Mouse (Mus musculus) right cerebral cortex, adult 18-20 months (tissue): ENCODE results near the gene Mapk1ip1l.

ENCODE experiments used
- DNase-seq: peaks from one replicate; pipeline ENCODE4 v3.0.0; 2022; ENCODE audit warnings: mixed read lengths

Gene Mapk1ip1l

DNA sequence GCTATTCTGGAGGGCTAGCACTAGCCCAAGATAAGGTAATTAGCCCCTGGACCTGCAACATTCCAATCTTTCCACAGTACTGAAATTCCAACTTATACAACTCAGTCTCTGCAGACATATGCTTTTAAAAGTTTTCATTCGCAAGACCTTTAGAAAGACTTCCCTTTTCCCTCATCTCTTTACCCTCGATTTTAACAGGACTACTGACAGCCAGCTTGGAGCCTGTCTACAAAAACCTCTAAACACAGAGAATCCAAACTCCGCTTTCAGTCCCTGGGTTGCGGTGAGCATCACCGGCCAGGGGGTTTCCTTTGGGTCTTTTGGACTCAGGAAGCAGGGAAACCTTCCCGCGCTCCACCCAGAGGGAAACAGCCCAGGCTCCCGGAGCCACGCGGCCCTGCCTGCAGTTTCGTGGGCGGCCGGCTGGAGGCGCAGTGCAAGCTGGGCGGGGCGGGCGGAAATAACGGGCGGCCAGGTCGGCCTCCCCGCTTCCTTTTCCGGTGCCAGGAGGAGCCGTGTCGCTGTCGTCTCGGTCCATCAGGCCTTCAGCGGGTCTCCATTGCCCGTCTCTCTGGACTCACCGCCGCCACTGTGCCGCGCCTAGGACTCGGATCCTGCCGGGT, at the start of gene Mapk1ip1l:
TSS of gene Mapk1ip1l (plus strand) at position 482 of the 623 bp plus-strand sequence.
- DNase-seq, result peak; percentile 89

DNA sequence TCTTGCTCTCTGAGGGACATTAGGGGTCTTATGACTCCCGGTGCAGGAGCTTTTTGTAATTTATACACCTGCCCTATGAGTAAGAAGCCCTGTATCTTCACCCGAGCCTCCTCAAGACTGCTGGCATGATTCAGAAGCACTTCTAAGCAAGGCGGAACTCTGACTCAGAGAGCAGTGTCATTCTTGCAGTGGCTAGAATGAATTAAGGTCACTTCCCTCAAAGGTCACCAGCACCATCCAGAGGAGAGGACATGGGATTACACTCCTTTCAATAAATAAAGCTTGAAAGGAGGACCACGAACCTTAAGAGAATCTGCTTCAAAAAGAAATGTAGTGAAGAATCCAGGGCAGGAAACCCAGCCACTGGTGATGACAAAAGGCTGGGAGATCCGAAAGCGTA, 48.2 kb upstream of the Mapk1ip1l start:
- no peak for DNase-seq

- DNase-seq, result peak; percentile 42
Measured at GRCm38 (mm10) chr14:47264866-47265265, 33.2 kb upstream of the Mapk1ip1l start.

DNA sequence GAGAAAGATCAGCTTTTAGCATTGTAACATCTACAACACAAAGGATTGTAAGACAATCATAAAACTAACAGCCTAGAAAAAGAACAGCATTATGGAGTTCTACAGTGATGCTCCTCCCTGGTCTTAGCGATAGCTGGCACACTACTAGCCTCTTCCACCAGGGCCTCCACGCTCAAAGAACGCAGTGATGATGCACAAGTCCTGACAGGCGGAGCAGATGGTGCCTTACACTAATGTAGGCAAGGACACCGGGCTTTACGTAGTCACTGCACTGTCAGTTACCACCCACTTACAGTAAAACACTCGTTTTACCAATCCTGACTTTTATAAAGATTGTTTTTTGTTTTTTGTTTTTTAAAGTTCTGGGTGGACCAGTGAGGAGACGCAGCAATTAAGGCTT, 32.2 kb upstream of the Mapk1ip1l start:
- DNase-seq, result peak; percentile 34

DNA sequence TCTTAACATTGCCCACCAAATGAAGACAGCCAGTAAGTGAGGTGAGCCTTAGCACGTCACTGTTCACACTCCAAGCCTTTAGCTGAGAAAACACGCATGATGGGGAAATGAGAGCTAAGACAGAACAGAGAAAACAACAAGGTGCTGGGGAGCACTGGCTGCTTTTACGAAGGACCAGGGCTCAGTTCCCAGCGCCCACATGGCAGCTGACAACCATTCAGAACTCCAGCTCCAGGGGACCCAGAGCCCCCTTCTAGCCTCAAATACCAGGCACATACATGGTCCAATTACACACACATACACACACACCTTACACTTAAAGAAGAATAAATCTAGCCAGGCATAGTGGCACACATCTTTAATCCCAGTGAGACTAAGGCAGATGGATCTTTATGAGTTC, 29.0 kb upstream of the Mapk1ip1l start:
- DNase-seq, result no peak

GRCm38 (mm10) chr14:47269706-47270105, 28.4 kb upstream of the Mapk1ip1l start:
- no peak for DNase-seq

- DNase-seq, result no peak
Measured at GRCm38 (mm10) chr14:47273751-47274150, 24.3 kb upstream of the Mapk1ip1l start.

DNA sequence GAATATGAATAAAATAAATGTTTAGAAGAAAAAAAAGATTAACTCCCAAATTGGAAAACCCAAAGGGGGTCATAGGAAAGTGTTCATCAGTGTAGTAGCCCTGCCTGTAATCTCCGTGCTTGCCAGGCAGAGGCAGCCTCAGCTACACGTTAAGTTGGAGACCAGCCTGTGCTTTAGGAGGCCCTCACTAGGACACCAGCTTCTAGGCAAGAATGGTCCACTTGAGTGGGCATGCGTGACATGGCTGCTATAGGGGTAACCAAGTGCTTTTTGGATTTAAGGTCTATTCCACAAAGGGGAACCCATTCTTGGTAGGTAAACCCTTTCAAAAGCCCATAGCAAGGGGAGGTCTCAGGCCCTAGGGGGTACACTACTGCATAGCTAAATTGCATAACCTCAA, 22.6 kb upstream of the Mapk1ip1l start:
- no peak for DNase-seq

DNA sequence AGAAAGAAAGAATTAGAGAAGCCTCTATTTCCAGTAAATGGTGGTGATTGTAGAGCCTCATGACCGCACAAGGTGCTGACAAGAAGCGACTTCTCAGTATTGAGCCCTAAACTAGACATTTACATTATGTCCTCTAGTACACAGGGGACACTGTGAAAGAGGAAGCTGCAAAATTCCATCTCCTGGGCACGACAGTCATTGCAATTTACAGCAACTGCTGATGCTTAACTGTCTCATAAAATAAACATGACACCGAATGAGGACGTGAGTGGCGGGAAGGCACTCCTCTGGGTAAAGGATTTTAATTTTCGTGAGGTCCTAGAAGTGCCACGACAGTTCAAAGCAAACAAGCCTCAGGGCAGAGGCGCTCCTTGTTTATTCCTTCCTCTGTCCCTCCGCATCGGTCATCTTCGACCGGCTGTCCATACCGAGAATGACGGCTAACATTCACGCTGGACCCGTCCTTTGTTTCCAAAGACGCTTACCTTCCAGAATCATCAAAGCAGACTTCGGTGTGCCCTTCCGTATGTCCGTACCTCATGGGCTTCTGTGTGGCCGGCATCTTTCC, 21.9 kb upstream of the Mapk1ip1l start:
- no peak for DNase-seq

- peak; percentile 96 for DNase-seq
Measured at GRCm38 (mm10) chr14:47276637-47277393, 21.3 kb upstream of the Mapk1ip1l start, which contains the start of the genes Wdhd1 and Socs4. Gene Wdhd1, minus strand, starts transcription at chr14:47276857. Gene Socs4, plus strand, starts transcription at chr14:47276931.

DNA sequence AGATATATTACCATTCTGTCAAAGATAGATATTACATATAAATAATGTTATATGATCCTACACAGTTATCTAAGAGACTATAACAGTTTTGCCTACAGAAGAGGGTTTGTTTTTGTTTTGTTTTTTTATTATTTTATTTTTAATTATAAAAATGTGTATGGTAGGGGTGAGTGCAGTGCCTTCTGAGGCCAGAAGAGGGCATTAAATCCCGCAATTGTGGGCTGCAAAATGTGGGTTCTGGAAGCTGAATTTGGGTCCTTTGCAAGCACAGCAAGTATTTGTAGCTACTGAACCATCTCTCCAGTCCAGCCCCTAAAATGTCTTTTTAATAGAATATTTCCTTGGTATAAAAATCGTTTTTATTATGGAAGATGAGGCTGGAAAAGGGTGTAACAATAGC, 19.0 kb upstream of the Mapk1ip1l start:
- DNase-seq, result no peak

- no peak for DNase-seq
Measured at GRCm38 (mm10) chr14:47281535-47281934, 16.5 kb upstream of the Mapk1ip1l start.

- peak; percentile 28 for DNase-seq
Measured at GRCm38 (mm10) chr14:47283568-47283967, 14.5 kb upstream of the Mapk1ip1l start.

- no peak for DNase-seq
Measured at GRCm38 (mm10) chr14:47285271-47285670, 12.8 kb upstream of the Mapk1ip1l start.

GRCm38 (mm10) chr14:47286215-47286614, 11.9 kb upstream of the Mapk1ip1l start:
- DNase-seq, result no peak

DNA sequence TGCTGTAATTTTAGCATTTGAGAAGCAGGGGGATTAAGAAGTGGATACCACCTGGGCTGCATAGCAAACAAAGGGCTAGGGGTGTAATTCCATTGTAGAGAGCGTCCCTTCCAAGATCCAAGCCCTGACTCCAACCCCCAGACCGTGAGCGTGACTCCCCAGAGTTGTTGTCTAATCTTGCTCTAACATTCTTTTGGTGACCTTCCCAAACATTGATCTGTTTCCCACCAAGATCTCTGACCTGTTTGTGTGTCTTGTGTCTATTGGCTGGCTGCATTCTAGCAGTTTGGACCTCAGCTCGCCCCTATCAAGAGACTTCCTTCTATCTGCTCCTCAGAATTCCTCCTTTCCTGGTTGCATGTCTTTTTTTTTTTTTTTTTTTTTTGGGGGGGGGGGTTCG, 11.0 kb upstream of the Mapk1ip1l start:
- DNase-seq, result no peak

GRCm38 (mm10) chr14:47291772-47292171, 6.3 kb upstream of the Mapk1ip1l start:
- no peak for DNase-seq

DNA sequence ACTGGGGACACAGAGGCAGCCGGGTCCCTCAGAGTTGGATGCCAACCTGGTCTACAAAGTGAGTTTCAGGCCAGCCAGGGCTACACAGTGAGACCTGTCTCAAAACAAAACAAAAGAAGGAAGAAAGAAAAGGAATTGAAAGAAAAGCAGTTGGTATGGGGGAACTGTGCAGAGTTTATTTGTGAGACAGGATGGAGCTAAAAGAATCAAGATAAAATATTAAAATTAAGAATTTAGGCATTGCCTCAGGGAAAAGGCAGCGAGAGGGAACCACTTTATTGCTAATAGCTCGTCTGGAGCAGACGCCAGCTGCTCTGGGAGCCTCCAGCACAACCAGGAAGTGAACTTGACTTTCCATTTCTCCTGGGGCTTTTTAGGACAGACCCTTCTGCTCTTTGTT, 3.9 kb upstream of the Mapk1ip1l start:
- DNase-seq, result no peak

DNA sequence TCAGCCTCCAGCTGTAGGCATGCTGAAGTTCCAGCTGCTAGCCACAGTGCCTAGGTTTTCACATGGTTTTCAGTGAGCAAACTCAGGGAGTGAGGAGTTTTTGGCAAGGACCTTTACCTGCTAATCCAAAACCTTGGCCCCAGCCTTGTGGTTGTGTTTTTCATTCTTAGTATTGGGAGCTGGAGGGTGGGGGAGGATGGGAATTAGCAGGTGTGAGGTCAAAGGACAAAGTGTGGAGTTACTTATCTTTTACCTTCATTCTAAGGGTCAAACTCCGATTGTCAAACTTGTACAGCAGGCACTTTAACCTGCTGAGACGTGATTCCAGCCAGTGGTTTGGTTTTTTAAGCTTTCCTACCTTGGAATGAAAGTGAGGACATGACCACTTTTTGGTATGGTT, 1.8 kb upstream of the Mapk1ip1l start:
- DNase-seq, result no peak

- no peak for DNase-seq
Measured at GRCm38 (mm10) chr14:47298408-47298792, 334 bp downstream of the Mapk1ip1l start.

DNA sequence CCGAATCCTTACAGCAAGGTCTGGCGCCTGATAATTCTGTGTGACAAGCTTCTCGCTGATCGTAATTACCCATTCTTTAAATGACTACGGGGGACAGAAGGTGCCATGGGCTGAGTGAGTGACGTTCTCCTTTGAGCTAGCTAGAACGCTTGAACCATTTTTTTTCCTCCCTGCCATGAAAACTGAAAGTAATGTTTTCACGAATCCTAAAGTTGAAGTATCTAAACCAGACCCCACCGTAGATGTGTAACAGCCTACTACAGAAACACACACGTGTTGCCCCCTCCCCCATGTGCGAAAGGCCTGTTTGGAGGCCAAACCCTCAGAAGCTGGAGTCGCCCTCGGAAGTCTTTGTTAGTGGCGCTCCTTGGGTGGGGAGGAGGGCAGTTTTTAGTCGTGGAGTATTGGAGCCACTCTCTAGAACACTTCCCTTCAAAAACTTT, 774 bp downstream of the Mapk1ip1l start:
- DNase-seq, result no peak

GRCm38 (mm10) chr14:47302885-47303680, 5.0 kb downstream of the Mapk1ip1l start:
- no peak for DNase-seq

- DNase-seq, result no peak
Measured at GRCm38 (mm10) chr14:47304814-47305405, 6.8 kb downstream of the Mapk1ip1l start.
